Comparison of ENCODE assay signal across 17 mouse cellular contexts in the genomic region with DNA sequence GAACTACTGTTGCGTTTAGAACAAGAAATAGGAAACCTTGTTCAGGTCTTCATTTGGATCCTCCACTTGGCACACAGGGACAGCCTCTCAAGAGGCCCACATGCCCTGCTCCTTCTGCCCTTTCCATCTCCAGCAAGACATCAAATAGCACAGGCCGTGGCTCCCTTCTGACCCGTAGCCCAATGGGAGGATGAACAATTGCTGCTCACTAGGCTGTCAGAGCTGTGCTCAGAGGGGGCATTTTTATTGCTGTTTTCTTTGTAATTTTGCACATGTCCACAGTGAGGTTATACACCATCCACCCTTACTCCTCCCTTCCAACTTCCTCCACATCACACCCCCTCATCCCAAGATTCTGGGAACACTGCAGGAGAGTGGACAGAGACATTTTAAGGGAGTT.
"Had no signal": no experiment of that assay in that cellular context is flagged by ENCODE, and none has a peak within 500 bp of the region (broad histone marks: within the 10 kb centered on the region; RNA-seq: fewer than 3 reads in every experiment).

No protein-coding gene starts in this region.

- H3K4me1 ChIP-seq: midbrain, embryonic 10.5 days; neural tube, embryonic 15.5 days had no signal

- H3K4me2 ChIP-seq: lung, embryonic 14.5 days; midbrain, embryonic 15.5 days; neural tube, embryonic 13.5 days; neural tube, embryonic 15.5 days had no signal

- DNase-seq: lung, adult 18-20 months; lung, embryonic 14.5 days; lung, postnatal 10 days; lung, postnatal 4 days; retina, postnatal 1 day; right cerebral cortex, adult 18-20 months; right cerebral cortex, postnatal 25 days; right cerebral cortex, postnatal 4 days; spleen, adult 18-20 months; thymus, adult 18-20 months; thymus, postnatal 14 days; thymus, postnatal 36 days had no signal

- H3K27me3 ChIP-seq: midbrain, embryonic 15.5 days; neural tube, embryonic 13.5 days; neural tube, embryonic 15.5 days had no signal

- H3K9ac ChIP-seq: lung, embryonic 14.5 days; midbrain, embryonic 15.5 days; neural tube, embryonic 13.5 days; neural tube, embryonic 15.5 days had no signal

- H3K36me3 ChIP-seq: midbrain, embryonic 10.5 days; midbrain, embryonic 15.5 days; neural tube, embryonic 13.5 days; neural tube, embryonic 15.5 days had no signal

- ATAC-seq: midbrain, embryonic 15.5 days had no signal

- H3K27ac ChIP-seq: midbrain, embryonic 10.5 days; midbrain, embryonic 15.5 days; neural tube, embryonic 15.5 days had no signal

- H3K4me3 ChIP-seq: midbrain, embryonic 10.5 days; midbrain, embryonic 15.5 days; myocyte; neural tube, embryonic 13.5 days; neural tube, embryonic 15.5 days had no signal

- H3K9me3 ChIP-seq: midbrain, embryonic 10.5 days; midbrain, embryonic 15.5 days; neural tube, embryonic 13.5 days; neural tube, embryonic 15.5 days had no signal
